Mouse (Mus musculus) embryonic fibroblast, embryonic 13.5 days (primary cell): ENCODE data around the gene Moxd1. TPM values are rescaled to one million over a fixed set of nuclear protein-coding genes. Genes with fewer than 3 reads are reported as not detected.

ENCODE experiments used
- H3K27ac ChIP-seq: 2 replicates; pipeline ENCODE4 v1.5.1; 2012; ENCODE audit warnings: low read length, control low read depth, inconsistent platforms; ENCODE audit not compliant: insufficient read depth
- H3K4me1 ChIP-seq: 2 replicates; pipeline ENCODE4 v1.6.1; 2011; ENCODE audit warnings: low read length; ENCODE audit not compliant: control insufficient read depth, insufficient read depth
- H3K4me3 ChIP-seq: 2 replicates; pipeline ENCODE4 v1.5.1; 2011; ENCODE audit warnings: mild to moderate bottlenecking, control low read depth, low read length; ENCODE audit not compliant: insufficient read depth
- CTCF ChIP-seq: IDR thresholded peaks from 2 replicates; pipeline ENCODE4 v1.5.1; 2011; ENCODE audit warnings: mild to moderate bottlenecking, control low read depth, low read length, moderate library complexity, borderline replicate concordance; ENCODE audit not compliant: insufficient read depth
- POLR2A ChIP-seq: IDR thresholded peaks from 2 replicates; pipeline ENCODE4 v1.6.1; 2011; ENCODE audit warnings: low read depth, mild to moderate bottlenecking, control low read depth, low read length, moderate library complexity
- polyA plus RNA-seq: library from polyadenylated mRNA; stranded (reverse); fragments of >200 nt; gene quantifications from 2 replicates; pipeline ENCODE4 v1.2.4, GENCODE M21; 2011; ENCODE audit warnings: low read depth; ENCODE audit not compliant: missing spikeins, insufficient read length

Gene Moxd1
- polyA plus RNA-seq, 1 experiment: 40.2 TPM

- Histone ChIP-seq H3K27ac (no peak overlapping the region), H3K4me3 (no peak overlapping the region), H3K4me1 (no peaks in the 10 kb centered on the region)
- no peak for TF ChIP-seq POLR2A
Measured at GRCm38 (mm10) chr10:24267520-24267919, 44.2 kb downstream of the Moxd1 start.

- Histone ChIP-seq H3K4me1 (no peaks in the 10 kb centered on the region), H3K27ac (no peak overlapping the region), H3K4me3 (no peak overlapping the region)
- TF ChIP-seq POLR2A (no peak), CTCF (no peak)
Measured at GRCm38 (mm10) chr10:24271077-24271637, 47.8 kb downstream of the Moxd1 start.

- H3K4me1 ChIP-seq: no peaks in the 10 kb centered on the region
- H3K27ac ChIP-seq: no peak overlapping the region
- TF ChIP-seq POLR2A (no peak), CTCF (no peak)
- H3K4me3 ChIP-seq: no peak overlapping the region
Measured at GRCm38 (mm10) chr10:24276211-24276610, 52.9 kb downstream of the Moxd1 start.

GRCm38 (mm10) chr10:24282650-24283049, 59.3 kb downstream of the Moxd1 start:
- no peak overlapping the region for H3K27ac ChIP-seq
- H3K4me1 ChIP-seq: no peaks in the 10 kb centered on the region
- TF ChIP-seq CTCF (no peak), POLR2A (no peak)
- no peak overlapping the region for H3K4me3 ChIP-seq

GRCm38 (mm10) chr10:24291611-24292010, 68.3 kb downstream of the Moxd1 start:
- Histone ChIP-seq H3K4me1 (no peaks in the 10 kb centered on the region), H3K27ac (no peak overlapping the region), H3K4me3 (no peak overlapping the region)
- TF ChIP-seq POLR2A (no peak), CTCF (no peak)

GRCm38 (mm10) chr10:24292671-24293070, 69.4 kb downstream of the Moxd1 start:
- Histone ChIP-seq H3K4me3 (no peak overlapping the region), H3K4me1 (no peaks in the 10 kb centered on the region), H3K27ac (no peak overlapping the region)
- no peak for TF ChIP-seq POLR2A
- TF ChIP-seq CTCF: no peak

- Histone ChIP-seq H3K4me1 (no peaks in the 10 kb centered on the region), H3K4me3 (no peak overlapping the region), H3K27ac (no peak overlapping the region)
- TF ChIP-seq POLR2A (no peak), CTCF (no peak)
Measured at GRCm38 (mm10) chr10:24296608-24297007, 73.3 kb downstream of the Moxd1 start.

GRCm38 (mm10) chr10:24297792-24298191, 74.5 kb downstream of the Moxd1 start:
- H3K4me3 ChIP-seq: no peak overlapping the region
- H3K4me1 ChIP-seq: no peaks in the 10 kb centered on the region
- TF ChIP-seq POLR2A (no peak), CTCF (peak; percentile 27; the same call in 1 of the 2 replicates)
- H3K27ac ChIP-seq: no peak overlapping the region

GRCm38 (mm10) chr10:24298260-24299244, 75.2 kb downstream of the Moxd1 start:
- no peaks in the 10 kb centered on the region for H3K4me1 ChIP-seq
- H3K4me3 ChIP-seq: no peak overlapping the region
- no peak overlapping the region for H3K27ac ChIP-seq
- no peak for TF ChIP-seq POLR2A
- 0 out of 2 replicates have a peak, but pooled peaks have one; percentile 24 for TF ChIP-seq CTCF

- TF ChIP-seq POLR2A (no peak), CTCF (peak; percentile 72; the same call in 1 of the 2 replicates)
- Histone ChIP-seq H3K27ac (no peak overlapping the region), H3K4me3 (no peak overlapping the region), H3K4me1 (no peaks in the 10 kb centered on the region)
Measured at GRCm38 (mm10) chr10:24312191-24312611, 88.9 kb downstream of the Moxd1 start.
